Mouse (Mus musculus): ENCODE measurements around the gene Slf1. TPM values are rescaled to one million over a fixed set of nuclear protein-coding genes. Genes with fewer than 3 reads are reported as not detected.

Slf1 gene
- total RNA-seq (2023) = 1 to 10 TPM; 6.2 to 8.6 TPM

GRCm38 (mm10) chr13:77134931-77135620 is at the start of gene Slf1, which contains the start of gene 2210408I21Rik:
Gene Slf1, minus strand, starts transcription at chr13:77135473.
Gene 2210408I21Rik, plus strand, starts transcription at chr13:77135540.

Other genes with a start within 250 kb of the Slf1 start
- gene 2210408I21Rik, start 67 bp upstream of the Slf1 start, total RNA-seq (2023) = 1 to 10 TPM; 2.0 to 2.1 TPM